Mouse (Mus musculus) macrophage (primary cell): ENCODE measurements around the gene Hjurp. TPM values are rescaled to one million over a fixed set of nuclear protein-coding genes. Genes with fewer than 3 reads are reported as not detected.
"Not testable (repeated sequence)": the region's sequence is repeated elsewhere in the genome, so short reads cannot be mapped to it uniquely, and the experiment has no call there.

Experiments used
- H3K27ac ChIP-seq: fragments of 350-480 bp; formaldehyde crosslinking; 2 replicates; pipeline ENCODE4 v1.9.0; 2021
- H3K36me3 ChIP-seq: fragments of 350-480 bp; formaldehyde crosslinking; 2 replicates; pipeline ENCODE4 v1.9.0; 2021; ENCODE audit errors: inconsistent target
- H3K4me3 ChIP-seq: fragments of 350-480 bp; formaldehyde crosslinking; 2 replicates; pipeline ENCODE4 v1.9.0; 2021; ENCODE audit errors: inconsistent target
- H3K79me2 ChIP-seq: fragments of 350-480 bp; formaldehyde crosslinking; 2 replicates; pipeline ENCODE4 v1.9.0; 2021; ENCODE audit errors: inconsistent target
- WGBS: methylation state at CpG from one replicate; pipeline ENCODE4 v1.1.7; 2026; ENCODE audit warnings: inconsistent platforms; ENCODE audit not compliant: missing documents; 5-methylcytosine and 5-hydroxymethylcytosine counted together
- polyA plus RNA-seq: library from polyadenylated mRNA; stranded (reverse); fragments of 250-400 nt; gene quantifications from 3 replicates; pipeline ENCODE4 v1.2.4, GENCODE M21; 2018; ENCODE audit warnings: inconsistent platforms

Hjurp gene
- polyA plus RNA-seq, 1 experiment from 2014 or later, result 11.5 TPM

DNA sequence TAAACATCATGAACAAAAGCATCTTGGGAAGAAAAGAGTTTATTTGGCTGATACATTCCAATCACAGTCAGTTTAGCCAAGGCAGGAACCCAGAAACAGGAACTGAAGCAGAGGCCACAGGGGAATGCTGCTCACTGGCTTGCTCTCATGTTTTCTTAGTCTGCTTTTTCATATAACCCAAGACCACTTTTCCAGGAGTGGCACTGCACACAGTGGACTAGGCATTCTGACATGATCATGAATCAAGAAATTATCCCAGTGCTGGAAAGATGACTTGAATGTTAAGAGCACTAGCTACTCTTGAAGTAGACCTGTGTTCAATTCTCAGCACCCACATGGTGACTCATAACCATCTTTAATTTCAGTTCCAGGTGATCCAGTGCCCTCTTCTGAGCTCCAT, 51.7 kb downstream of the Hjurp start:
- H3K79me2 ChIP-seq, result no peaks in the 10 kb centered on the region
- H3K36me3 ChIP-seq, result no peaks in the 10 kb centered on the region
- no peak overlapping the region for H3K4me3 ChIP-seq
- no peak overlapping the region for H3K27ac ChIP-seq

DNA sequence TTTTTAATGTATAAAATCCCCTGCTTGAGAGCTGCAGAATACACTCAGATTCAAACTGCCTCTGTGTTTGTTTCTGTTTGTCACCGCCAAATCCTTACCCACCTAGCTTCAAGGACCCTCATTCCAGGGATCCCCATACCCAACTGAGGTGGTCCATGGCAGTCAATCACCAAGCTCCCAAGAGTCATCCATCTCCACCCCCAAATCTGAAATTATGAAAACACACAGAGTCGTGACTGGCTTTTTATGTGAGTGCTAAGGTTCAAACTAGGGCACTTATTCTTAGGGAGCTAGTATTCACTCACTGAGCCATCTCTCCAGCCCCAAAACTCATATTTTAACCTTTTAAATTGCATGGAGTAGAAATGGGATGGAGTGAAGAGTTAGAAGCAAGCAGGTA, 52.1 kb downstream of the Hjurp start:
- WGBS, result 47% methylated on average over 2 of the region's 2 CpGs
- not testable (repeated sequence) for H3K36me3 ChIP-seq, H3K27ac ChIP-seq, H3K4me3 ChIP-seq, H3K79me2 ChIP-seq

DNA sequence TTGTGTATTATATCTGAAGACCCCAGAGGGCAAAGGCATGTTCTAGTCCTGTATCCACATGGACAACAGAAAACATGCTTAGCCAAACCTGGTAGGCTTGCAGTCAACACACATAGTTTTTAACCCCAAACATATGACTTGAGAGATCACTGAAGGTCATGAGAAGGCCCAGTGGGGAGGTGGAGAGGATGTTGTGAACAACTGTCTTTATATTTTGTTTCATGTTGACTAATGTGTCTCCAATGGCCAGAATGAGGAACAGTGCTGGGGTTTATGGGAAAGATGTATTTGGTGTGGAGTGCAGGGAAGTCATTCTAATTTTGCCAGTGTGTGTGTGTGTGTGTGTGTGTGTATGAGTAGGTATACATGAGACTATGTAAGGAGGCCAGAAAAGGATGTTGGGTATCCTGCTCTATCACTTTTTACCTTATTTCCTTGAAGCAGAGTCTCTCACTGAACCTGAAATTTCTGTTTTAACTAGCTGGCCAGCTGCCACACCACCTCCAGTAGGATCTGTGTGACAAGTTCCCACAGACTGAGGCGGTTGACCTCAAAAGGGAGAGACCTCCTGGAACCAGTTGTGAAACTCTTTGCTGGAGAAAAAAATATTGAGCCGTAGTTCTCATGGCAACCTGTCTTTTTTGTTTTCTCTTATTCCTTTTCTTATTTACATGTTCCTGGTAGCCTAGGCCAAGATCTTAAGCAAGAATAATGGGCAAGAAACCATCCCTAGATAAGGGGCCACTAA, 53.2 kb downstream of the Hjurp start:
- 70% methylated on average over 2 of the region's 2 CpGs for WGBS
- H3K27ac ChIP-seq, result no peak overlapping the region
- no peaks in the 10 kb centered on the region for H3K36me3 ChIP-seq
- H3K79me2 ChIP-seq, result no peaks in the 10 kb centered on the region
- no peak overlapping the region for H3K4me3 ChIP-seq

DNA sequence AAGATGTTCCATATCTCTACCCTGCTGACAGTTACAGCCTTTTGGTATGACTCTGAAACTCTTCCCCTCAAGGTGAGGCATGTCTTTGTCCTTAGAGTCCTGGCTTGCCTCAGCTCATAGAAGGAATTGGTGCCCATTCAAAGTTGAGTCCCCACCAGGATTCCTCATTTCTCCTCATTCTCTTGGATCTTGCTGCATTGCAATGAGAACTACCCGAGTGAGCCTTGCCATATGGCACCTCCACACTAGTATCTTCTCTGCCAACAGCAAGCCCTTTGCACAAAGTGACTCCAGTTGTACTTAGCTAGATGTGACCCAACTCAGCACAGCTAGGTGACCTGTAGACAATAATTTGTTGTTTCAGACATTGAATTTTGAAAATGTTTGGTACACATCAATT, 53.8 kb downstream of the Hjurp start:
- WGBS, result 50% methylated on average over 1 of the region's 1 CpGs

DNA sequence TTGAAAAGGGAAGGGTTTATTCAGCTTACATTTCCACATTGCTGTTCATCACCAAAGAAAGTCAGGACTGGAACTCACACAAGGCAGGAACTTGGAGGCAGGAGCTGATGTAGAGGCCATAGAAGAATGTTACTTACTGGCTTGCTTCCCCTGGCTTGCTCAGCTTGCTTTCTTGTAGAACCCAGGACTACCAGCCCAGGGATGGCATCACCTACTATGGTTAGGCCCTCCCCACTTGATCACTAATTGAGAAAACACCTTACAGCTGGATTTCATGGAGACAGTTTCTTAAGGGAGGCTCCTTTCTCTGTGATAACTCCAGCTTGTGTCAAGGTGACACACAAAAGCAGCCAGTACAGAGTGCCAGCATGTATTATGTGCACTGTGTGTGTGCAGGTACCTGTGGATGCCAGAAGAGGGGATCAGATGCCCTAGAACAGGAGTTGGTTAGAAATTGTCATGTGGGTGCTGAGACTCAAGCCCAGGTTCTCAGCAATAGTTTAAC, 54.4 kb downstream of the Hjurp start:
- not testable (repeated sequence) for H3K79me2 ChIP-seq, H3K27ac ChIP-seq, H3K4me3 ChIP-seq, H3K36me3 ChIP-seq

More for the DNA sequence above, 53.8 kb downstream of the Hjurp start:
- H3K27ac ChIP-seq, result no peak overlapping the region
- no peak overlapping the region for H3K4me3 ChIP-seq
- no peaks in the 10 kb centered on the region for H3K79me2 ChIP-seq
- H3K36me3 ChIP-seq, result no peaks in the 10 kb centered on the region

DNA sequence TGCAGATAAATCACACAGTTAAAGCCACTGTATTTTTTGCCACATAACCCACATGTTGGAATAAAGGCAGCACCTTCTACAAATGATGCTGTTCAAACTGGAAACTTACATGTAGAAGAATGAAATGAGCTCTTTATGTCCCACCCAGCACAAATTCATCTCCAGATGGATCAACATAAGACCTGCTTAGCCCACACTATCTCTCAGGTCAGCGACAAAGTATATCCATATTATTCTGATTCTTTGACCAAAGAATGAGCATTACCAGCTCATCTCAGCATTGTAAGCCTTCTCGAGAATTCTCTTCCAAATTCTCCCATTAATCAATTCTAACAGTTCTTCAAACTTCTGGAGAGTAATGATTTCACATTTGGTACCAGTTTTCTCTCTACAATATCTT, 55.2 kb downstream of the Hjurp start:
- 54% methylated on average over 2 of the region's 2 CpGs for WGBS

DNA sequence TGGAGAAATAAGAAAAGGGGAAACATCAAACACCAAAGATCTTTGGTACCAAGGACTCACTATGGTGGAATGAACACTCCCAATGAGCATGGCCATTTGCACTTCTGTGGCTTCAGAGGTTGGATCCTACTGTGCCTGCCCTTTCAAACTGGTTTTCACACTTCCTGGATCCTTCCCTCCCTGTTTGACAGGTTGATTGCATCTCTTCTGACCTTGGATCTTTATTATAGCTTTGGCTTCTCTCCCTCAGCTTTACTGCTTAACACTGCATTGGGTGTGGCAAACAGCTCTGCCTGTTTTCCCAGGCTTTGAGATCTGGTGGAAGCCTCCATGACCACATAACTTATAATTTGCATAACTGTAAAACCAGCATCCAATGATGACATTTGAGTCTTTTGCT, 57.1 kb downstream of the Hjurp start:
- H3K4me3 ChIP-seq, result no peak overlapping the region
- H3K36me3 ChIP-seq, result no peaks in the 10 kb centered on the region
- no peak overlapping the region for H3K27ac ChIP-seq
- no peaks in the 10 kb centered on the region for H3K79me2 ChIP-seq

More for the DNA sequence above, 55.2 kb downstream of the Hjurp start:
- H3K36me3 ChIP-seq, result no peaks in the 10 kb centered on the region
- H3K79me2 ChIP-seq, result no peaks in the 10 kb centered on the region
- no peak overlapping the region for H3K4me3 ChIP-seq
- no peak overlapping the region for H3K27ac ChIP-seq

DNA sequence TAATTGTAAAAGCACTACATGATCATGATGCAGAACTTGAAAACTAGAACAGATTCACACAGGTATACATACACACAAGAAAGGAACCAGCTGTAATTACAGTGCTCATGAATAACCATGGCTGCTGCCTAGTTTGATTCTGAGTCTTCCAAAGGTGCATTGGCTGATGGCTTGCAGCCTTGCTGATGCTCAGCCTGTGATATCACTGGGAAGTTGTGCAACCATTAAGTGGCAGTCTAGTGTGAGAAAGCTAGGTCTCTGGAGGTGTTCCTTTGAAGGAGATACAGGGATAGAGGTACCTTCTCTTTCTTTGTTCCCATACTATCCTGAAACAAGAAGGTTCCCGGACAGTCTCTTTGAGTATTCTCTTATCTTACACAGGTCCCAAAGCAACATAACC, 58.4 kb downstream of the Hjurp start:
- Histone ChIP-seq H3K79me2 (no peaks in the 10 kb centered on the region), H3K4me3 (no peak overlapping the region), H3K27ac (no peak overlapping the region), H3K36me3 (no peaks in the 10 kb centered on the region)
- WGBS, result 19% methylated on average over 1 of the region's 1 CpGs

DNA sequence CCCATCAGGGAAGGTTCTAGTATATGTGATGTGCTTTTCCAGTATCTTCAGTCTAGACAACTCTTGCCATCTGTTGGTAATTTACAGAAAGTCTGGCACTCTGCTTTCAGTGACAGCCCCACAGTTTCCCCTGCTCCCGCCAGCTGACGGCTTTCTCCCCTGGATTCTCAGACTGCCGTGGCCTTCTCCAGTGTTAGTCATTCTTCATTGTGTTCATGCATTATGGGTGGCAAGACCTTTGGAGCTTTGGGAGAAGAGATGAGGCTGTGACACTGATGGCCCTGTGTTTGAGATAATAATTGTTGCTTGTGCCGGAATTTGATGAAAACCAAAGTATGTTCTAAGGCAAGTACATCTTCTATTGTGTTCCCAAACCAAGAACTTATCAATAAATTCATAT, 58.8 kb downstream of the Hjurp start:
- Histone ChIP-seq H3K27ac (no peak overlapping the region), H3K4me3 (no peak overlapping the region), H3K79me2 (no peaks in the 10 kb centered on the region), H3K36me3 (no peaks in the 10 kb centered on the region)
- 54% methylated on average over 4 of the region's 4 CpGs for WGBS

DNA sequence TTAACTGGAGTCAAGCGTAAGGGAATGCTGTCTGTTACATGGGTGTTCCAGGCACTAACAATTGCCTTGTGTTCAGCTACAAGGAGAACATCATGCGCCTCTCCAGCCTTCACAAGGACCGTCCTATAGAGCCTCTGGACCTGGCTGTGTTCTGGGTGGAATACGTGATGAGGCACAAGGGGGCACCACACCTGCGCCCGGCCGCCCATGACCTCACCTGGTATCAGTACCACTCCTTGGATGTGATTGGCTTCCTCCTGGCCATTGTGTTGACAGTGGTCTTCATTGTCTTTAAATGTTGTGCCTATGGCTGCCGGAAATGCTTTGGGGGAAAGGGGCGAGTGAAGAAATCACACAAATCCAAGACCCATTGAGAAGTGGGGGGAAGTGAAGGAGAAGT, 59.4 kb downstream of the Hjurp start:
- H3K79me2 ChIP-seq, result no peaks in the 10 kb centered on the region
- no peaks in the 10 kb centered on the region for H3K36me3 ChIP-seq
- WGBS, result 75% methylated on average over 9 of the region's 9 CpGs
- H3K27ac ChIP-seq, result no peak overlapping the region
- no peak overlapping the region for H3K4me3 ChIP-seq

DNA sequence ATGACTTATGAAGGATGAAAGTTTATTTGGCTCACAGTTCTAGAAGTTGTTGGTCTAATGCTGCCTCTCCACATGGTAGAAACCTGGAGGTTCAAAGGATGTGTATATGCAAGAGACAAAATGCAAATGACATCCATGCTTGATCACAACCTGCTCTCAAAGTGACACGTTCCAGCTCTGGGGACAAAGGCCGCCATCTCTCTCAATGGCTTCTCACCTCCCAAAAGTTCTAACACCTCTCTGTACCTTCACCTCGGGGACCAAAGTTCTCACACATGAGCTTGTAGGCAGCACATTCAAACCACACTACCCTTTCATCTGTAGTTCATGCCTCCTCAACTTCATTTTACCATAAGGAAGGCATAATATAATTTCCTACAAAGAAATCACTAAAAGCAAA, 59.9 kb downstream of the Hjurp start:
- Histone ChIP-seq H3K36me3 (no peaks in the 10 kb centered on the region), H3K4me3 (no peak overlapping the region), H3K27ac (no peak overlapping the region), H3K79me2 (no peaks in the 10 kb centered on the region)
- WGBS, result 43% methylated on average over 3 of the region's 3 CpGs

DNA sequence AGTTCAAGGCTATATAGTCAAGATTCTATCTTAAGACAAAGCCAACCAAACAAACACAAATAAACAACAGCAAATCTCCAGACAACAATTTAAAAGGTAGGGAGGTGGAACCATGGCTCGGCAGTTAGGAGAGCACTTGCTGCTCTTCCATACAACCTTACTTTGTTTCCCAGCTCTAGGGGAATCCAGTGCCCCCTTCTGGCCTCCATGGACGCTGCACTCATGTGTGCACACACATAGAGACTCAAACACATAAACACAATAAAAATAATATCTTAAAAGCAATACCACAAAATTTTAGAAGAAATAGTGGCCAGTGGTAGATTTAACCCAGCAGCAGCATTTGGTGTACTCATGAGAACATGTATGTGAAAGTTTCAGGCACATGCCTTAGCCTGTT, 60.3 kb downstream of the Hjurp start:
- Histone ChIP-seq H3K79me2 (no peaks in the 10 kb centered on the region), H3K36me3 (no peaks in the 10 kb centered on the region), H3K27ac (no peak overlapping the region), H3K4me3 (no peak overlapping the region)
- WGBS, result 72% methylated on average over 2 of the region's 2 CpGs

DNA sequence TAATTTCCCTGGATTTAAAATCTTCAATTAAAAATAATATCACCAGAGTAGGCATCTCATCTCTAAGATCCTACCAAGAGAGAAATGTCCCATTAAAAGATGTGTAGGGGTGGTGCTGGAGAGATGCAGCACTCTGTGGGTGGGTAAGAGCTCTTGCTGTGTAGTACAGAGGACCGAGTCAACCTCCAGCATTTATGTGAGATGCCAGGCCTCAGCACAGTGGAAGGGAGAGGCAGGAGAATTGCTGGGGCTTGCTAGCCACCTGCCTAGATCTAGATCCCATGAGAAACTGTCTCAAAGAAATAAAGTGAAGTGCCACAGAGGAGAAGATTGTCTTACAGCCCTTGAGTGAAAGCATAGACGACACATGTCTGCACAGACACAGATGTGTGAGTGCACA, 60.9 kb downstream of the Hjurp start:
- Histone ChIP-seq H3K36me3 (no peaks in the 10 kb centered on the region), H3K4me3 (no peak overlapping the region), H3K79me2 (no peaks in the 10 kb centered on the region), H3K27ac (no peak overlapping the region)
- 59% methylated on average over 2 of the region's 2 CpGs for WGBS

DNA sequence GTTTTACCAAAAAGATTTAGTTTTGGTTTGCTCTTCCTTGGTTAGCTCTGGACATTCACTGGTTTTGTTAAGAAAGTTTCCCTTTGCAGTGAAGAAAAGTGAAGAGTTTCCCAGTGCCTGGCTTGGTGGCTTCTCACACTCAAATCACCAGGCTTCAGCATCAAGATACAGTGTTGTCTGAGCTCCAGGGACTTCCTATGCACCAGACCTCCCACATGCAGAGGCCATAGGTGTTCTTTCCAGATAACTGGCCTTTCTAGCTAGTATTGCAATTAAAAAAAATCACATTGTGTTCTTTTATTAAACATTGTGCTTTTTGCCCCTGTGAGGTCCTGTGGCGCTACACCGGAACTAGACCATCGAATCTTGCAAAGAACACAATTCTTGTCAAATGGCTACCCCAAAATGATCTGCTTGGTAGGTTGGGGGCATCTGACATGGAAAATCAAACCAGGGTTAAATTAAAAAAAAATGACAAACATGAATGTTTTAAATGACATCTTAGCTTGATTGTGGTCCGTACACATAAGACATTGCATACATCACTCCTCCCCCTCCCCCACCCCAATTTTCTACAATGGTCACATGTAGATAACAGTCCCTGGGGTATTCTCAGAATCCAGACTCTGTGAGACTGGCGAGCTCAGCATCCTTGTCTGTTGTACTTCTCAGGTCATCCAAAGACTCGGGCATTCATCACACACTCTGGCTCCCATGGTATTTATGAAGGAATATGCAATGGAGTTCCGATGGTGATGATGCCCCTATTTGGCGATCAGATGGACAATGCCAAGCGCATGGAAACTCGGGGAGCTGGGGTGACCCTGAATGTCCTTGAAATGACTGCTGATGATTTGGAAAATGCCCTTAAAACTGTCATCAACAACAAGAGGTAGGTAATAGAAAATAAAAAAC, 61.7 kb downstream of the Hjurp start:
- 70% methylated on average over 10 of the region's 10 CpGs for WGBS
- H3K36me3 ChIP-seq, result no peaks in the 10 kb centered on the region
- H3K27ac ChIP-seq, result no peak overlapping the region
- no peak overlapping the region for H3K4me3 ChIP-seq
- H3K79me2 ChIP-seq, result no peaks in the 10 kb centered on the region

DNA sequence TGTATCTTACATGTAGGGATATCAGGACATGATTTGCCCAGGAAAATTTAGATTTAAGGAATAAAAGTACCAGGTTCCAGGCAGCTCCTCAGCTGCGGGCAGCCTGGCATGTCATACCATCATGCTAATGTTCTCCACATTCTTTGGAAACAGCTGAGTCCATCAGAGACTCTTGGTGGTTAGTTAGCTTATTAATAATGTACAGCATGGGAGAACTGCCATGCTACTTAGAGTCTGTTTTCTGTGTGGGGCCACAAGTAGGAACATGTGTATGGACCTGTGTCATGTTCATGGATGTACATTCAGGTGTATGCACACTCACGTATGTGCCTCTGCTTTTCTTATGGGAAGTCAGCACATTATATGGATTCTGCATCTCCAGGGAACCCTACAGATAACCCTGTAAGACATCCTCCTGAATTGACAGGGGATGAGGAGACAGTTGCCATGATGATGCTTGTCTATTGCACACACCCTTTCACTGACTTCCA, 62.9 kb downstream of the Hjurp start:
- H3K4me3 ChIP-seq, result no peak overlapping the region
- H3K27ac ChIP-seq, result no peak overlapping the region
- H3K79me2 ChIP-seq, result no peaks in the 10 kb centered on the region
- no peaks in the 10 kb centered on the region for H3K36me3 ChIP-seq
- WGBS, result 84% methylated on average over 2 of the region's 2 CpGs
